Mouse (Mus musculus) kidney, embryonic 15.5 days (tissue): ENCODE results near the gene Dagla. TPM values are rescaled to one million over a fixed set of nuclear protein-coding genes. Genes with fewer than 3 reads are reported as not detected.

Experiments used
- ATAC-seq: fragments of 200-750 bp; cut with Nextera tagmentation; replicated peaks from 2 replicates; pipeline ENCODE4 v1.8.0; 2017; ENCODE audit warnings: moderate TSS enrichment; ENCODE audit not compliant: low FRiP score
- H3K27ac ChIP-seq: fragments of 300-500 bp; sonication (generic); 2 replicates; pipeline ENCODE4 v1.5.1; 2015; ENCODE audit warnings: mild to moderate bottlenecking, inconsistent platforms
- H3K27me3 ChIP-seq: fragments of 300-500 bp; sonication (generic); 2 replicates; pipeline ENCODE4 v1.6.1; 2015; ENCODE audit warnings: inconsistent platforms
- H3K36me3 ChIP-seq: fragments of 300-500 bp; sonication (generic); 2 replicates; pipeline ENCODE4 v1.6.1; 2015; ENCODE audit warnings: inconsistent platforms
- H3K4me1 ChIP-seq: fragments of 300-500 bp; sonication (generic); 2 replicates; pipeline ENCODE4 v1.6.1; 2015; ENCODE audit warnings: inconsistent platforms
- H3K4me2 ChIP-seq: fragments of 300-500 bp; sonication (generic); 2 replicates; pipeline ENCODE4 v1.6.1; 2015; ENCODE audit warnings: moderate library complexity, mild to moderate bottlenecking, inconsistent platforms
- H3K4me3 ChIP-seq: fragments of 300-500 bp; sonication (generic); replicated peaks from 2 replicates; pipeline ENCODE4 v1.5.1; 2015; ENCODE audit warnings: mild to moderate bottlenecking, inconsistent platforms
- H3K9ac ChIP-seq: fragments of 300-500 bp; sonication (generic); 2 replicates; pipeline ENCODE4 v1.6.1; 2015; ENCODE audit warnings: mild to moderate bottlenecking, inconsistent platforms
- H3K9me3 ChIP-seq: fragments of 300-500 bp; sonication (generic); replicated peaks from 2 replicates; pipeline ENCODE4 v1.6.1; 2016; ENCODE audit warnings: inconsistent platforms
- WGBS: fragments of 180-500 bp; shearing (Covaris S2); methylation state at CpG from one replicate; pipeline ENCODE4 v1.1.7; 2015; ENCODE audit warnings: mixed read lengths; 5-methylcytosine and 5-hydroxymethylcytosine counted together
- polyA plus RNA-seq: library from polyadenylated mRNA; unstranded; fragments of >200 nt; fragmentation: Nextera tagmentation; extraction: Ambion mirVana; gene quantifications from 2 replicates; pipeline ENCODE4 v1.2.1, GENCODE M21; 2015

Dagla gene
- polyA plus RNA-seq, 1 experiment from 2014 or later = 3.7 TPM

GRCm38 (mm10) chr19:10333545-10334252, 29.0 kb upstream of the Dagla start:
- H3K4me2 ChIP-seq = no peak overlapping the region
- H3K9me3 ChIP-seq = no peaks in the 10 kb centered on the region
- no peaks in the 10 kb centered on the region for H3K36me3 ChIP-seq
- no peak overlapping the region for H3K27ac ChIP-seq
- no peak overlapping the region for H3K9ac ChIP-seq
- no peak overlapping the region for H3K4me3 ChIP-seq
- H3K27me3 ChIP-seq = peaks cover 11% of the 10 kb centered on the region; the same call in 1 of the 2 replicates
- peak; percentile 84 for ATAC-seq
- 0 out of 2 replicates have a peak, but pooled peaks cover 2% of the 10 kb centered on the region for H3K4me1 ChIP-seq
- 38% methylated on average over 9 of the region's 9 CpGs for WGBS

GRCm38 (mm10) chr19:10331706-10332105, 27.0 kb upstream of the Dagla start:
- Histone ChIP-seq H3K4me3 (no peak overlapping the region), H3K27ac (no peak overlapping the region)
- WGBS = 66% methylated on average over 4 of the region's 4 CpGs

GRCm38 (mm10) chr19:10329033-10329432, 24.4 kb upstream of the Dagla start:
- Histone ChIP-seq H3K27me3 (0 out of 2 replicates have a peak, but pooled peaks cover 5% of the 10 kb centered on the region), H3K36me3 (no peaks in the 10 kb centered on the region), H3K4me2 (no peak overlapping the region), H3K4me3 (no peak overlapping the region), H3K9me3 (no peaks in the 10 kb centered on the region), H3K27ac (no peak overlapping the region), H3K9ac (no peak overlapping the region), H3K4me1 (0 out of 2 replicates have a peak, but pooled peaks cover 2% of the 10 kb centered on the region)
- ATAC-seq = no peak
- 87% methylated on average over 8 of the region's 8 CpGs for WGBS

More at GRCm38 (mm10) chr19:10331706-10332105, 27.0 kb upstream of the Dagla start:
- 0 out of 2 replicates have a peak, but pooled peaks cover 9% of the 10 kb centered on the region for H3K27me3 ChIP-seq
- 0 out of 2 replicates have a peak, but pooled peaks cover 2% of the 10 kb centered on the region for H3K4me1 ChIP-seq
- no peak overlapping the region for H3K9ac ChIP-seq
- H3K9me3 ChIP-seq = no peaks in the 10 kb centered on the region
- ATAC-seq = no peak
- H3K4me2 ChIP-seq = no peak overlapping the region
- no peaks in the 10 kb centered on the region for H3K36me3 ChIP-seq

GRCm38 (mm10) chr19:10326609-10327008, 21.9 kb upstream of the Dagla start:
- Histone ChIP-seq H3K4me3 (no peak overlapping the region), H3K27ac (peak overlapping the region; percentile 24; the same call in 1 of the 2 replicates), H3K9me3 (no peaks in the 10 kb centered on the region), H3K9ac (no peak overlapping the region), H3K4me1 (0 out of 2 replicates have a peak, but pooled peaks cover 7% of the 10 kb centered on the region), H3K36me3 (no peaks in the 10 kb centered on the region), H3K27me3 (no peaks in the 10 kb centered on the region), H3K4me2 (no peak overlapping the region)
- ATAC-seq = peak; percentile 69
- 22% methylated on average over 3 of the region's 3 CpGs for WGBS

GRCm38 (mm10) chr19:10323860-10324259, 19.2 kb upstream of the Dagla start:
- Histone ChIP-seq H3K27ac (no peak overlapping the region), H3K4me1 (0 out of 2 replicates have a peak, but pooled peaks cover 7% of the 10 kb centered on the region), H3K27me3 (no peaks in the 10 kb centered on the region), H3K36me3 (no peaks in the 10 kb centered on the region), H3K4me3 (no peak overlapping the region), H3K9ac (no peak overlapping the region), H3K9me3 (no peaks in the 10 kb centered on the region), H3K4me2 (no peak overlapping the region)
- no peak for ATAC-seq
- WGBS = 81% methylated on average over 5 of the region's 5 CpGs

GRCm38 (mm10) chr19:10323362-10323837, 18.7 kb upstream of the Dagla start:
- H3K36me3 ChIP-seq = no peaks in the 10 kb centered on the region
- 0 out of 2 replicates have a peak, but pooled peaks have one; percentile 18 for ATAC-seq
- no peaks in the 10 kb centered on the region for H3K27me3 ChIP-seq

GRCm38 (mm10) chr19:10317795-10318194, 13.1 kb upstream of the Dagla start:
- ATAC-seq = peak; percentile 24; the same call in 1 of the 2 replicates
- Histone ChIP-seq H3K4me2 (no peak overlapping the region), H3K9me3 (no peaks in the 10 kb centered on the region), H3K27ac (peak overlapping the region; percentile 45), H3K27me3 (no peaks in the 10 kb centered on the region), H3K4me3 (no peak overlapping the region), H3K36me3 (no peaks in the 10 kb centered on the region), H3K9ac (no peak overlapping the region), H3K4me1 (peaks cover 10% of the 10 kb centered on the region)
- WGBS = 45% methylated on average over 4 of the region's 4 CpGs

More at GRCm38 (mm10) chr19:10323362-10323837, 18.7 kb upstream of the Dagla start:
- Histone ChIP-seq H3K9me3 (no peaks in the 10 kb centered on the region), H3K9ac (no peak overlapping the region), H3K4me3 (no peak overlapping the region), H3K4me2 (no peak overlapping the region), H3K4me1 (0 out of 2 replicates have a peak, but pooled peaks cover 7% of the 10 kb centered on the region), H3K27ac (no peak overlapping the region)
- WGBS = 12% methylated on average over 9 of the region's 9 CpGs

- Histone ChIP-seq H3K27ac (peak overlapping the region; percentile 45), H3K9me3 (no peaks in the 10 kb centered on the region), H3K4me2 (no peak overlapping the region), H3K36me3 (no peaks in the 10 kb centered on the region), H3K4me3 (no peak overlapping the region), H3K27me3 (no peaks in the 10 kb centered on the region), H3K4me1 (peaks cover 10% of the 10 kb centered on the region), H3K9ac (no peak overlapping the region)
- 31% methylated on average over 2 of the region's 2 CpGs for WGBS
- ATAC-seq = peak; percentile 57
Observed at GRCm38 (mm10) chr19:10317358-10317757, 12.7 kb upstream of the Dagla start.

GRCm38 (mm10) chr19:10316956-10317355, 12.3 kb upstream of the Dagla start:
- Histone ChIP-seq H3K27me3 (no peaks in the 10 kb centered on the region), H3K36me3 (no peaks in the 10 kb centered on the region), H3K4me2 (no peak overlapping the region), H3K9ac (no peak overlapping the region), H3K4me1 (peaks cover 10% of the 10 kb centered on the region), H3K9me3 (no peaks in the 10 kb centered on the region), H3K4me3 (no peak overlapping the region), H3K27ac (0 out of 2 replicates have a peak overlapping the region, but pooled peaks have one; percentile 45)
- 15% methylated on average over 4 of the region's 4 CpGs for WGBS
- ATAC-seq = peak; percentile 77

GRCm38 (mm10) chr19:10312072-10312471, 7.4 kb upstream of the Dagla start:
- no peak for ATAC-seq
- H3K4me2 ChIP-seq = no peak overlapping the region
- WGBS = 66% methylated on average over 8 of the region's 8 CpGs

GRCm38 (mm10) chr19:10308990-10309389, 4.3 kb upstream of the Dagla start:
- 54% methylated on average over 2 of the region's 2 CpGs for WGBS
- Histone ChIP-seq H3K4me2 (no peak overlapping the region), H3K4me3 (no peak overlapping the region), H3K27me3 (peaks cover 9% of the 10 kb centered on the region), H3K4me1 (peaks cover 22% of the 10 kb centered on the region), H3K9me3 (no peaks in the 10 kb centered on the region), H3K27ac (no peak overlapping the region), H3K9ac (no peak overlapping the region), H3K36me3 (no peaks in the 10 kb centered on the region)
- ATAC-seq = no peak

More at GRCm38 (mm10) chr19:10312072-10312471, 7.4 kb upstream of the Dagla start:
- Histone ChIP-seq H3K36me3 (no peaks in the 10 kb centered on the region), H3K4me1 (peaks cover 13% of the 10 kb centered on the region; the same call in 1 of the 2 replicates), H3K27me3 (no peaks in the 10 kb centered on the region; the same call in 1 of the 2 replicates), H3K9me3 (no peaks in the 10 kb centered on the region), H3K9ac (no peak overlapping the region), H3K4me3 (no peak overlapping the region), H3K27ac (no peak overlapping the region)

GRCm38 (mm10) chr19:10307941-10308340, 3.3 kb upstream of the Dagla start:
- H3K27ac ChIP-seq = no peak overlapping the region
- peaks cover 33% of the 10 kb centered on the region for H3K4me1 ChIP-seq
- ATAC-seq = no peak
- no peak overlapping the region for H3K4me2 ChIP-seq
- 48% methylated on average over 6 of the region's 6 CpGs for WGBS
- no peaks in the 10 kb centered on the region for H3K9me3 ChIP-seq
- peaks cover 9% of the 10 kb centered on the region for H3K27me3 ChIP-seq
- H3K9ac ChIP-seq = no peak overlapping the region
- no peak overlapping the region for H3K4me3 ChIP-seq
- no peaks in the 10 kb centered on the region for H3K36me3 ChIP-seq
